Mouse (Mus musculus) gonadal fat pad, adult 2 months (tissue): Measurements from ENCODE around the gene Ap3d1. TPM values are rescaled to one million over a fixed set of nuclear protein-coding genes. Genes with fewer than 3 reads are reported as not detected.

Source experiments
- DNase-seq: peaks from one replicate; pipeline ENCODE4 v3.0.0-alpha.2; 2012; ENCODE audit warnings: low read depth
- polyA plus RNA-seq: library from polyadenylated mRNA; depleted of rRNA; stranded (reverse); fragments of >200 nt; gene quantifications from 2 replicates; pipeline ENCODE4 v1.2.3, GENCODE M21; 2012

The Ap3d1 gene
- polyA plus RNA-seq, 1 experiment = 151 TPM

DNA sequence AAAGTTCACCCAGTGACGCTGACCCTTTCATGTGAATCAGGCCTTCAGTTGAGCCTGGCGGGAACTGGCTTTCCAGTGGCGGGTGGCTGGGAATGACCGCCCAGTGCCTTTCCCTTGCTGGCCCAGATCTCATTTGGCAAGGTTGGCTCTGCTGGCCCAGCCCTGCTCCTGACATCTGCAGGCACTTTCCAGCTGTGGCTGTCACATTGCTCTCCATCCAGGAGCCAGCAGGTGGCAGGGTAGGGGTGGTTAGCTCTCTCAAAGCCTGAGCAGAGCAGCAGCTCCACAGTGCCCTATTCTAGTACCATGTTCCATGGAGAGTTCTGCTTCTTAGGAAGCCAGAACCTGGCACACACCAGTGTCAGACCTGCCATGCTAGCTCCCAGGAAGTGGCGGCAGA lies 15.7 kb upstream of the Ap3d1 start:
- no peak for DNase-seq

DNA sequence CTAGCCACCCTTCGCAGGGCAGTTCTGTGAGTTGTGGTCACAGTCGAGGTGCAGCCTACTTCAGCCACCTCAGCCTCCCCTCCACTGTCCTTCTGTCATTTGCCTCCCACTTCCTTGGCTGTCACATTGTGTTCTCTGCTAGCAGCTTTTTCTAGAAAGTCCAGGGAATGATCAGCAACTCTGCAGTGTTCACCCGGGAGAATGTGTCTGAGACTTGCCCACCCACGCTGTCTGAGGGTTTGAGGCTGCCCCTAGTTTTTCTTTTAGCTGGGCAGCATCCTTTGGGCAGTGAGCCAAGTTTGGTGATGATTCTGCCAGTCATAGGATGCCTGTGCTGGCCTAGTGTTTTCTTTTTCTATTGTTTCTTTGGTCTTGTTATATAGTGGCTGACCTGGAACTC lies 14.9 kb upstream of the Ap3d1 start:
- DNase-seq = no peak

DNA sequence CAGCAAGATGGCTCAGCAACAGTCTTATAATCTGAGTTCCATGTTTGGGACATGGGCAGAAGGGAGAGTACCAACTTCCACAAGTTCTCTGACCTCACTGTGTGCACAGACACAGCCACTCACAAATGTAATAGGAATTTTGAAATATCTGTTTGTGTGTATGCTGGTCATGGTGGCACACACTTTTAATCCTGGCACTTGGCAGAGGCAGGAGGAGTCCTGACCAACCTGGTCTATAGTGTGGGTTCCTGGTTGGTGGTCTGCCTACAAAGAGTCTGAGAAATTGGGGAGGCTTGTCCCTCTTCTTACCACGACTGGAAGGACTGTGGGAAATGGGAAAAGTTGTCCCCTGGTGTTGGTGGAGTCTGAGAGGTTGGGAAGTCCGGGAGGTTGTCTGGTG lies 14.4 kb upstream of the Ap3d1 start:
- DNase-seq = no peak

DNA sequence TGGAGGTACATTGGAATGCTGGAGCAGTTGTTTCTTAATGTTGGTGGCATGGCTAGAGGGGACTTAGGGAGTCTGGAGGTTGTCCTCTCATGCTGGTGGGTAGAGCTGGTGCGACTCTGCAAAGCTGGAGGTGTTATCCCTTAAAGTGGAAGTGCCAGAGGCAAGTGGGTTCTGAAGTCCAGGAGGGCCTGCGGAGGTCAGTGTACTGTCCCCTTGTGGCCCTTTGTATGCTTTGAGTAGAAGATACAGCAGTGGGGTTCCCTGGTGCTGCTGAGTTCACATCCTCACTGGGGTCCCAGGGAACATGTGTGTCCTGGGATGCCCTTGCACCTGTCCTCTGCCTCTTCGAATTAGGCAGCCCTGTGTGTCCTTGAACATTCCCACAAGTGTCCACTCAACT lies 14.0 kb upstream of the Ap3d1 start:
- no peak for DNase-seq

DNA sequence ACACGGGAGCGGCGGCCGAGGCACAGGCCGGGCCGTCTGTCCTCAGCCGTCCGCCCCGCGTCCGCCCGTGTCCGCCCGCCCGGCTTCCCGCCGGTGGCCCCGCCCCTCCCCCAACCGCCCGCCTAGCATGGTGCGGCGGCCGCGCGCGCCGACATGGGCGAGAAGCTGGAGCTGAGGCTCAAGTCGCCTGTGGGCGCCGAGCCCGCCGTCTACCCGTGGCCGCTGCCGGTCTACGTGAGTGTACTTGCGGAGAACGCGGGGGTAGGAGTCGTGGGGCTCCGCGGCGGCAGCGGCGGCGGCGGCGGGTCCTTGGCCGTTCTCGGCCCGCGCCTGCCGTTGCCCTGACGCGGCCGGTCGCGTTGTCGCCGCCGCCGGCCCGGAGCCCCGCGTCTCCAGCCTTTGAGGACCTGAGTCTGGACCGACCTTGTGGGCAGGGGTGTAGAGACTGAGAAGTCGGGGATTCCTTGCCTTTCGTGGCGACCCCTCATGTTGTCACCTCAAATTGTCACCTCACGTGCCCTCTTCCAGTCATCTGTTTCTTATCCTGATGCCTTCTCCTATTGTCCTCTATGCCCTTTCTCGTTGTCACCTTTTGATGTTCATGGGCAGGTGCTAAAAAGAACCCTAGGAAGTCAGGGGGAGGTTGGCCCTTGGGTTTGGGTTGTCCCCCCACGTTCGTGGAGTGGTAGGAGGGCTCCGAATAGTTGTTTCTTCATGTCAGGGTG lies 13.4 kb upstream of the Ap3d1 start:
- no peak for DNase-seq

DNA sequence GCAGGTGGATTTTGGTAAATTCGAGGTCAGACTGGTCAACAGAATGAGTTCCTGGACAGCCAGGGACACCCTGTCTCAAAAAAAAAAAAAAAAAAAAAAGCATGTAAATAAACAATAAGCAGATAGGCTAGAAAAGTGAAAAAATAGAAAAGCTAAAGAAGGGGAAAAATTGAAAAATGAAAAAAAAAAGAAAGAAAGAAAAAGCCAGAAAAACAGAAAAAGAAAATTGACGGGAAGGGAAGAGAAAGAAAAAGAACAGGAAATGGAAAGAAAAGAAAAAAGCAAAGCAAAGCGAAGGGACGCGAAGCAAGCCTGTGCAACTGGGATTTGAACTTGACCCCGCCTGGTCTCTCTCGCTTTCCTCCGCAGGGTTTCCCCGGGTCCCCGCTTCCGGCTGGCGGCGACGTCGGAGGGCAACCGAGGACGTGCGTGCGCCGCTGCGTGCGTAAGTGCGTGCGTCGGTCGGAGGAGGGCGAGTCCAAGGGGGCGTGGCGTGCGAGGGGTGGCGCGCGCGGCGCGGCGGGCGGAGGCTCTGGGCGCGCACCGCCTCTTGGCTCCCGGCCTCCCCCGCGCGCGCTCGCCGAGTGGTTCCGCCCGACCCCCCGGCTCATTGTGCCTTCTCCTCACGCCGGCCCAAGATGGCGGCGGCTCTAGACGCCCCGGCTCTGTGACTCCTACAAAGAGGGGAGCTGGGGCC lies 12.7 kb upstream of the Ap3d1 start, which contains the start of gene Dot1l:
Dot1l (plus strand) TSS at position 613 of the 697 bp plus-strand sequence.
- no peak for DNase-seq

DNA sequence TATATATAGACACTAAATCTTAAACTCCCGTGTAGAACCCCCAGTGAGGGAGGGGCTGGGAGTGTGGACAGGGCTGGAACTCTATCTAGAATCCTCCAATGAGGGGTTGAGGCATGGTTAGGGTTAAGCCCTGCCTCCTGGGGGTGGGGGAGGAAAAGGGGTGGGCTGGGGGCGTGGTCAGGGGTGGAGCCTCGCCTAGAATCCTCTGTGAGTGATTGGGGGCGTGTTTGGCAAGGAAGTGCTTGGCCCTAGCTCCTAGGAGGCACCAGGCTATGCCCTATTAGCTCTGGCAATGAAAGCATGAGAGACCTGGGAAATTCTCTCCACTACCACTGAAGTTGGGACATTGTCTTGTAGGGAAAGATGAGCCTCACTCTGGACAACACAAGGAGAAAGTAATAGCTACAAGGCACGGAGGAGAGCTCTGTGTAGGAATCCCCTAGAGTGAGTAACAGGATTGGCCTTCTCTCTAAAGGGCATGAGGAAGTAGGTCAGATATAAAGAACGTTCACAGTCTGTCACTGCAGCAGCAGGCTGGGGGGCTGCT lies 10.1 kb upstream of the Ap3d1 start:
- no peak for DNase-seq

DNA sequence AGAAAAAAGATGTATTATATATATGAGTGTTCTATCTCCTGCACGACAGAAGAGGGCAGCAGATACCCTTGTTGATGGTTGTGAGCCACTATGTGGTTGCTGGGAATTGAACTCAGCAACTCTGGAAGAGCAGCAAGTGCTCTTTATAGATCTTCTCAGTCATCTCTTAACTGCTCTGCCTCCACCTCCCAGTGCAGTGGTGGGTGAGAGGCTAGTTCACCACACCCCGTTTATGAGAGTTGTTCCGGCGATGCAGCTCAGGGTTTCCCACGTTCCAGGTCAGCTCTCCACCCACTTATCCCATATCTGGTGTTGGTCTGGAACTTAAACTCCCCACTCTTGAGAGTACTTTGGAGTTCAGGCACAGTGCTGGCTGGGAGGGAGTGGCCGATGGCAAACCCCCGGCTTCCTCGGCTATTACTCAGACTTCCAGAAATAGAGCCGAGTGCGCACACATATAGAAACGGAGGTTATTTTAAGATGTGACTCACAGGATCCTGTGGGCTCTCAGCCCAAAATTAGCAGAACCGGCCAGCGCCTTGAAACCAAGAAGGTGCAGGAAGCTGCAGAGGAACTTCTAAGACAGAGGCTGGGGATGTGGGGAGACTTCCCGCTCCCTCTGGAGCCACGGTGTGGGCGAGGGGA lies 9.2 kb upstream of the Ap3d1 start:
- no peak for DNase-seq

DNA sequence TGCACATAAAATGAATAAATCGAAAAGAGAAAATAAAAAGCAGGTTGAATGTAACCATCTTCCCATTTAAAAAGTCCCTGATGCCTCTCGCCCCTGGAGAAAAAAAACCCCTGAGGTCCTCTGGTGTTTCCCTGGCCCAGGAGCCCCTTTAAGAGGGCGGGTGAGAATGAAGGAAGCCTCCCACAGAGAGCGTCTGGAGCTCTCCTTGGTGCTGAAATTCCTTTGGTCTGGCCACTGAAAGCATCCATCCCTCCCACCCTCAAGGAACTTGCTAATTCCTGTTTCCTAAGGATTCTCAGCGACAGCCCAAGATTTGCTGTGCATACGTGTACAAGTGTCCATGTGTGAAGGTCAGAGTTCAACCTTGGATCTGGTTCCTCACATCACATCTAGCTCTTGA lies 6.5 kb upstream of the Ap3d1 start:
- no peak for DNase-seq

DNA sequence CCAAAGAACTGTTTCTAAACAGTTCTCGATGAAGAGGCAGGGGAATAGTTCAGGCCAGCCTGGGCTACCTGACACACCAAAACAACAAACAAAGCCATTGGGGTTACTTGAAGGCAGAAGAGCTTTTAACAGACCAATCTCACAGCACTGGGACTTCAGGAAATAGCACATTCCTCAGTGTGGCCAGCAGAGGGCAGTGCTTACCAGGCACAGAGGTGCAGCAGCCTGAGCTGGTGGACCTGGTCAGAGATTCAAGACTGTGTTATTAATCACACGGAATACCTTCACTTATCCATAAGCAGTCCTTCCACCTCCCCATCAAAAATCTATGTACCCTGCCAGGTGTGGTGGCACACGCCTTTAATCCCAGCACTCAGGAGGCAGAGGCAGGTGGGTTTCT lies 5.3 kb upstream of the Ap3d1 start:
- DNase-seq = no peak

DNA sequence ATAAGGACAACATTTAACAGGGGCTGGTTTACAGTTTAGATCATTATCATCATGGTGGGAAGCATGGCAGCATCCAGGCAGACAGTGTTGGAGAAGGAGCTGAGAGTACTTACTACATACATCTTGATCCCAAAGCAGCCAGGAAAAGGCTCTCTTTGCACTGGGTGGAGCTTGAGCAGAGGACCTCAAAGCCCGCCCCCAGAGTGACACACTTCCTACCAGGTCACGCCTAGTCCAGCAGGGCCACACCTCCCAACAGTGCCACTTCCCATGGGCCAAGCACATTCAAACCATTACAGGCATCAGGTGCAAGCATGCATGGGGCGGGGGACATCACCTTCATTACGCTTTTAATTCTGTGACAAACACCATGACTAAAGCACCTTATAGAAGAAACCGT lies 2.2 kb upstream of the Ap3d1 start:
- DNase-seq = no peak

DNA sequence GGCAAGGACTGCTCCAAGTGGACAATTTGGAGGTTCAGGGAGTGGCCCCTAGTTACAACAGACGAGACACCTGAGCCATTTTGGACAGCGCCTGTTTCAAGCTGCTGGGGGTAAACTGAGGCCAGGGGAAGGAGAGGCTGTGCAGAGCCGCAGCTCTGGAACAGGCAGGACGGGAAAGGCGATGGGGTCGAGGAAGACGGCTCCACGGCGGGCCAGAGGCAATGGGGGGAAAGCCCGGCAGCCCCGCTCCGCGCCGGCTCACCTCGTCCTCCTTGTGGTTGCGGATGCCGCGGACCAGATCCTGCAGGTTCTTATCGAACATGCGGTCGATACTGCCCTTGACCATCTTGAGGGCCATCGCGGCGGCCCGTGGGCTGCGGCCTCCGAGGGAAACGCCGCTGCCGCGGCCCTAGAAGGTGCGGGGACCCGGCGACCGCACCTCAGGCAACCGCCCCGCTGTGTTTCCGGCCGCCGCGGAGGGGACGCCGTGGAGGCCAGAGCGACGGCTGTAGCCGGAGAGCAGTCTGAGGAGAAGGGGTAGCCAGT lies 357 bp downstream of the Ap3d1 start:
- no peak for DNase-seq

DNA sequence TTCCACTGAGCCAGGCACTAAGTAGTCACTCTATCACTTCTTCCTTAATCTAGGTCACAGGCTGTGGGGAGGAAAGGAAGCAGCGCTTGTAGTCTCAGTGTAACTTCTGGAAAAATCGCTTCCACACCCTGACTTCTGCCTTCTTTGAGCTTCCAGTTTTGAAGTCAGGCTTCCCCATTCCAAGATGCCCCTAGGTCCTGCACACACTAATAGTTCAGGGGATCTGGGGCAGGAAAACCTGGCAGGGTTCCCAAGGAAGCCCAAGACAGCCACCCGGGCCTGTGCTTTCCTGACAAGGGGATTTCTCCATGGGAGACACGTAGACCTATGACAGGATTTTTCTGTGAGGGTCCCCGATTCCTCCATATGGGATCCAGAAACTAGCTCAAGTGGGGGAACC lies 918 bp downstream of the Ap3d1 start:
- DNase-seq = no peak

DNA sequence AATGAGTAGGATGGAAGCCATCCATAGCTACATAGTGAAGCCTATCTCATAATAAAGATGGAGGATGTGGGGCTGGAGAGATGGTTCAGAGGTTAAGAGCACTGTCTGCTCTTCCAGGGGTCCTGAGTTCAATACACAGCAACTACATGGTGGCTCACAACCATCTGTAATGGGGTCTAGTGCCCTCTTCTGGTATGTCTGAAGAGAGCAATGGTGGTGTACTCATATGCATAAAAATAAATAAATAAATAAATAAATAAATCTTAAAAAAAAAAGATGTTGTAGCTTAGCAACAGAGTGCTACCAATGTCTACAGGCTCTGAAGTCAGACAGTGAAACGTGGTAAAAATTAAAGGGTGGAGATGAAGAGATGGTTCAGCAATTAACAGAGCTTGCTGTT lies 3.4 kb downstream of the Ap3d1 start:
- DNase-seq = no peak

DNA sequence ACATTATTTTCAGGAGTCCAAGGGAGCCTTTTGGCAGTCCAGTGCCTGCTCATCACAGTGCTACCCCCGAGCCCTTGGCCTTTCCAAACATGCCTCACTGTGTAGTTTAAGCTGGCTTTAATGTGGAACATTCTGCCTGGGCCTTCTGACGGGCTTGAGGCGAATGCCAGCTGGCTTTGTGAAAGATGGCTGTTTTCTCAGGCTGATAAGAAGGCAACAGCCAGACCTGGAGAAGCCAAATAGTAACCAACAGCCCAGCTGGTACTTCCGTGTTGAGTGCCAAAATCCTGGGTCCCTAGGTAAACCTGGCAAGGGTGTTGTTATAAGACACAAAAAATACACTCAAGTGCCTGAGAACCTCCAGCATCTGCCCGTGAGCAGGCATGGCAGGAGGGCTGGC lies 5.3 kb downstream of the Ap3d1 start:
- no peak for DNase-seq

DNA sequence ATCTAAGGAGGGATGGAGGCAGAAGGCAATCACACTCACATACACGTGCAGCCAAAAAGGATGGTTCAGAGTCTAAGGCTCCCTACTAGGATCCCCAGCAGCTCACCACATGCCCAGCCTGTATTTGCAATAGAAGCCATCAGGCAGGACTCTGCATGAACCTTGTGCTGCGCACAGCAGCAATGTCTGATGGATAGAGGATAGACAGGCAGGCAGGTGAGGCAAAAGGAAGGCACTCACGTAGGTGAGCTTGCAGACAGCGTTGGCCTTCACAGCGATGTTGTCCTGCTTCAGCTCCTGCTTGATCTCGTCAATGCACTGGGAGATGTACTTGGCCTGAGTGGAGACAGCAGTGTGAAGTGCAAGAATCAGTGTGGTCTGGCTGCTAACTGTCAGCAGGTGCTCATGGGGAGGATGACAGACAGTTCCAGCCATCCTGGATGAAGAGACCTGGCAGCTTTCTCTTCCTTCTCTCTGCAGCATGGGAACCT lies 9.4 kb downstream of the Ap3d1 start:
- no peak for DNase-seq

DNA sequence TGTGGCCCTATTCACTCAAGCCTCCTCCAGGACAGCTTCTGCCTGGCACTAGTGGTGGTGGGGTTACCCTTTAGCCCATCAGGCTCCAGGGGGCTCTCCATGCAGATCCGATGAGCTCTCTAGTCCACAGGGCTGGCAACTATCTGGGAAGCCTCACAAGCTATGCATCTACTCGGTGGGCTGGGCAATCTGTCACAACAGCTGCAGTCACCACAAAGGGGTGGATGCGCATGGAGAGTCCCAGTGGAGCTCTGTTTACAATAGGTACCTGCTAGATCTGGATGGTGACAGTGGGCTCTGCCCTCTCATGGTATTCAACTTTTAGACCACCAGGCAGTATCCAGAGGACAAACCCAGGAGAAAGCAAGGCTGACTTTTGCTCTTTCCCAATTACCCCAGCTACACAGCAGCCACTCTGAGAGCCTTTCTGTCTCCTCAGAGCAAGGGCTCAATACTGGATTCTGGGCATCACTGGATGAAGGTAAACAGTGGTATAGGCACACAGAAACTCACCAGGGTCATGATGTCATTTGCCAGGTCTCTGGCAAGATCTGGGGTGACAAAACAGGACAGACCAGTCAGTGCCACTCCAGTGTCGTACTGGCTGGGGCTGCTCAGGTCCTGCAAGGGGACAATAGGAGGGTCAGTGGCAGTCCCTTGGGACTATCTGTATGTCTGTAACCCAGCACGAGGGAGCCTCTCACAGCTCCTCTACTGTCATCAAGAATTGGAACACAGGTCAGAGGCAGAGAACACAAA lies 14.5 kb downstream of the Ap3d1 start:
- no peak for DNase-seq

DNA sequence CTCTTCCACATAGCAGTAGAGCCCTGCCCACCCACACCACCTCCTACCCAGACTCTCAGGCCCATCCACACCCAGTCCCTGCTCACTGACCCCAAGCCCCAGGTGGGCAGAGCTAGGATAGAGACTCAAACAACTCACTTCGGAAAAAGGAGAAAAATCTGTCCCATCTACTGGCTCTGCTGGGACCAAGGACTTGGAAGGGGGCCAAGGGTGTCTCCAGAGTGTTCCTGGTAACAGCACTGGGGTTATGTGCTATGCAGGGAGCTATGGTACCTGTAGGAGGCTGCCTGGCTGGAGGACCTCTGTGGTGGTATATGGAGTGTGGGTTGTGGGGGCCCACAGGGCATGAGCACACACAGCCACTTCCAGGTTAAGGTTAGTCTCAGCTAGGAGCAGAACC lies 24.8 kb downstream of the Ap3d1 start:
- no peak for DNase-seq

DNA sequence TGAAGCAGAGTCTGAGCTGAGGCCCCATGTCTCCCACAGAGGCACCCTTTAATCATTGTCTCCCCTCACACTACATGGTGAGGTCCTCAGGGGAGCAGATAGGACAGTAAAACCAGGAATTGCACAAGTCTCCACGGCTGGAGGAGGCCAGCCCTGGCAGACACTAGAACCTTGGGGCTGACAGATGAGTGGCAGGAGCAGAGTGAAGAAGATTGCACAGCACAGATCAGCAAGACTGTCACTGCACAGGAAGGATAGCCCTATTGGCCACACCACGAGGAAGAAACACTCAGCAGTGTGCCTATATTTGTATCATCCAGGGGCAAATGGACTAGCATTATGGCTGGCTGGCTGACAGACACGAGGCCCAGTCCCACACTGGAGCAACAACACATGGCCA lies 31.2 kb downstream of the Ap3d1 start:
- no peak for DNase-seq

DNA sequence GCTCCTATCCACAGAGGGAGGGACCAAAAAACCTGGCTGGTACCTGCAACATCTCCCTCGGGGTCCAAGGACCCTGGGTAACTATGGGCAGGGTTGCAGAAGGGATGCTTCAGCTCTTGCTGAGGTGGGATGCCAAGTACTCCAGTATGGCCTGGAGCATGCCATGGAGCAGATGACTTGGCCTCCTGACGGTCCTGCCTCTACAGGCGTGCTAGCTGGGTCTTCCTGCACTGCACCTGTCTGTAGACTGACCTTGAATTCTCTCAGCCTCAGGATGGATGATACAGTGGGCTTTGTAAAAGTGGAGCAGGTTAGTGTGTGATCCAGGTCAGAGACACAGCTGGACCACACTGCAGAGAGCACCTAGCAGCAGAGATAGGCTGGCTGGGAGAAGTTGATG lies 36.6 kb downstream of the Ap3d1 start:
- DNase-seq = no peak

DNA sequence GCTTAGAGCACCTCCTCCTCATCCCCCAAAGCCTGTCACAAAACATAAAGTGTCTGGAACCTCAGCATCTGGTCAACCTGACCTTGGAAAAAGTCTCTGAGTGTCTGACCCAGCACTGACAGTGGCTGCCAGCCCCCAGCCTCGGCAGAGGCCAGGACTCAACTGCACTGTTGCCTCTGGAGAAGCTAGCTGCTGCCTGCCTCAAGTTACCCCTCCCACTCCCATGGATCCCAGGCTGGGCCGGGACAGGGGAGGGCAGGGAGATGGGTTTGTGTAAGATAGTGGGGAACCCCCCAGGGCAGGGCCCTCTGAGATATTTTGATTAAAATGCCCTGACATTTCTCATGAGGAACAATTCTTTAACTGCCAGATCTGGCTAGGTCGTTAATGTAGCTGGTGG lies 37.0 kb downstream of the Ap3d1 start:
- DNase-seq = no peak

DNA sequence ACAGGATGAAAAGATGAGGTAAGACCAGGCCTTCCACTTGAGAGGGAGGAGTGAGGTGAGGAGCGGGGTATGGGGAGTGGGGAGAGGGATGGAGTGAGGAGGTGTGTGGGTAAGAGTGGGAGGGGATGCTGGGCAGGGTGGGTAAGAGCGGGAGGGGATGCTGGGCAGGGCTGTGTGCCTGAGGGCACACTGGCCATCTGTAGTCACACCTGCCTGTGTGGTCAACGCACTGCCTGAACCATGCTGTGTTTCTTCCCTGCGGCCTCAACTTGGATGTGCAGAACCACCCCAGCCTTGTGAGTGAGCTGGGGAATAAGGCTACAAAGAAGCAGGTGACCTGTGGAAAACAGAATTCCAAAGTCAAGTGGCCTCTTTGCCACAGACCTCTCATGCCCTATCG lies 37.6 kb downstream of the Ap3d1 start:
- DNase-seq = no peak
